Mouse (Mus musculus) liver, adult 2 months (tissue): ENCODE data around the gene Zfp408.

Source experiments
- CTCF ChIP-seq: fragments of 200-500 bp; IDR thresholded peaks from 2 replicates; pipeline ENCODE4 v1.5.1; 2011; ENCODE audit warnings: low read depth, low read length, control low read depth
- POLR2A ChIP-seq: fragments of 200-500 bp; IDR thresholded peaks from 2 replicates; pipeline ENCODE4 v1.6.1; 2011; ENCODE audit warnings: low read length, control low read depth; ENCODE audit not compliant: insufficient read depth; ENCODE audit errors: extremely low read depth

DNA sequence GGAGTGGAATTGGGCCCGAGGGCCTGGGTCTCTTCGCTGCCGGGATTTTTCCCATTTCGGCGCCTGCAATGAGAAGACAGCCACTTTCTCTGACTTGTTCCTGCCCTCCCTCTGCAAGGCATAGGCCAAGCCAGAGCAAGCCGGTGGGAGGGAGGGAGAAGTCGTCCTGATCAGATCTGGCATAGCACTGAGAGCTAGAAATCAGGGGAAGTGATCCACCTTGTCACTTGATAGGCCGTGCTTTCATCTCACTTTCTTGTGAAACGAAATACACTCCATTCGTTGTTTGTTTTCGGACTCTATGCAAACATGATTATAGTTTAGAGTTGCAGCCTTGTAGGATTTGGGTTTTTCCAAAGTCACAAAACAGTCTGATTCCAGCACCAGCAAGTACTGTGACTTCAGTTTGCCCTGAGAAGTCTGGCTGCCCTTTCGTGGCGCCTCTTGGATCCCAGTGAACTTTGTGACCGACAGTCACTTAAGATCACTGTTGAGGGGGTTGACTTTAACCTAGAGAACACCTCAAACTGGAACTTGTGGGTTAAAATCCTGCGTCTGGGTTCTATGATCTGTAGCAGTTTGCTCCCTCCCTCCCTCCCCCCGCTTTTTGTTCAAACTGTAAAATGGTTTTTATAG is 887 bp upstream of the Zfp408 start:
- TF ChIP-seq POLR2A, result no peak
- TF ChIP-seq CTCF, result no peak
